Mouse (Mus musculus) lung, postnatal 14 days (tissue): Measurements from ENCODE around the gene Ern2.

Experiments
- DNase-seq: peaks from one replicate; pipeline ENCODE4 v3.0.0; 2021

Gene Ern2

DNA sequence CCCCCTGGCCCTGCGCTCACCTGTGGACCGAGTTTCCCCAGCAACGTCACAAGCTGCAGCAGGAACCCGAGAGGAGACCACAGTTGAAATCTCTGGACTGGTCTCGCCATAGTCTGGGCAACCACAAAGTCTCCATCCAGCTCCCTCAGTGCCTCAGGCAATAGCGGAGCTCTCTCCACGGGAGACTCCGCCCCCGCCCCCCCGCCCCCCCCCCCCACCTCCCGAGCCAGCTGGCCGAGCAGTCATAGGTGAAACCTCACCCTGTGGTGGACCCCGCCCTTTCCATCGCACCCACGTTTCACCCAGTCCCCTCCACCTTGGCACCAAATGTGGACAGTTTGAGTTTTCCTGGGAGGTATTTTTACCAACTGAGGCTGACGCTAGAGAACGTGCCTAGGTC is at the start of gene Ern2:
Gene Ern2 (minus strand): TSS at position 165 of the 400 bp plus-strand sequence.
- DNase-seq = no peak

DNA sequence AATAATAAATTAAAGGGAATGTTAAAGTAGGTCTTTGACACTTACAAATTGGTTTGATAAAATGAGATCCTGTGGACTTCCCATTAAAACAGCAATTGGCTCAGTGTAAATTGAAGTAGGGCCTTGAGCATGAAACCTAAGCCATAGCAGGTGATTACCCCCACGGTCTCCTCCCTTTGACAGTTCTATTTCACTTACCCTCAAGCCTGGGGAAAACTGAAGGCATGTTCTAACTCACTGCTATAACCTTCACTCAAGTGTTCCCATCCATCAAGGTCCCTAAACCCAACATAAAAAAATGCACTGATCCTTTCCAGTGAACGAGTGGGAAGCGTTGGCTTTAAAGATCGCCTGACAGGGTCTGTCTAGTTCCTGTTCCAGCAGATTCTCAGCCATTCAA is 44.9 kb upstream of the Ern2 start:
- no peak for DNase-seq

GRCm38 (mm10) chr7:122229916-122230315 is 43.9 kb upstream of the Ern2 start:
- no peak for DNase-seq

DNA sequence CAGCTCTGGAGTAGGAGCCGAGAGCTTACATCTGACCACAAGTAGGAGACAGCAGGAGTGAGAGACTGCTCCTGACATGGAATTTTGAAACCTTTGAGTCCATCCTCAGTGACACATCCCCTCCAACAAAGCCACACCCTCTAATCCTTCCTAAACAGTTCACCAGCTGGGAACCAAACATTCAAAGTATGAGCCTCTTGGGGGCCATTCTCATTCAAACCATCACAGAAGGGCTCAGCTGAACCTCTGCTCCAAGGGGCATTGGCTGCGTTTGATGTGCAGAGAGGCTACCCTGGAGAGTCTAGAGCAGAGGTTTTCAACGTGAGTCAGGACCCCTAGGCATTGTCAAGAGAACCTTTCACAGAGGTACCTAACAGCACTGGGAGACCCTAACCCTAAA is 43.3 kb upstream of the Ern2 start:
- DNase-seq = no peak

- DNase-seq = no peak
Measured at GRCm38 (mm10) chr7:122226744-122227143, 40.7 kb upstream of the Ern2 start.

- no peak for DNase-seq
Measured at GRCm38 (mm10) chr7:122226020-122226742, 40.2 kb upstream of the Ern2 start.

GRCm38 (mm10) chr7:122219315-122219801 is 33.4 kb upstream of the Ern2 start, which contains the start of gene Chp2:
Chp2 (plus strand) TSS chr7:122219496.
- DNase-seq = peak; percentile 29

DNA sequence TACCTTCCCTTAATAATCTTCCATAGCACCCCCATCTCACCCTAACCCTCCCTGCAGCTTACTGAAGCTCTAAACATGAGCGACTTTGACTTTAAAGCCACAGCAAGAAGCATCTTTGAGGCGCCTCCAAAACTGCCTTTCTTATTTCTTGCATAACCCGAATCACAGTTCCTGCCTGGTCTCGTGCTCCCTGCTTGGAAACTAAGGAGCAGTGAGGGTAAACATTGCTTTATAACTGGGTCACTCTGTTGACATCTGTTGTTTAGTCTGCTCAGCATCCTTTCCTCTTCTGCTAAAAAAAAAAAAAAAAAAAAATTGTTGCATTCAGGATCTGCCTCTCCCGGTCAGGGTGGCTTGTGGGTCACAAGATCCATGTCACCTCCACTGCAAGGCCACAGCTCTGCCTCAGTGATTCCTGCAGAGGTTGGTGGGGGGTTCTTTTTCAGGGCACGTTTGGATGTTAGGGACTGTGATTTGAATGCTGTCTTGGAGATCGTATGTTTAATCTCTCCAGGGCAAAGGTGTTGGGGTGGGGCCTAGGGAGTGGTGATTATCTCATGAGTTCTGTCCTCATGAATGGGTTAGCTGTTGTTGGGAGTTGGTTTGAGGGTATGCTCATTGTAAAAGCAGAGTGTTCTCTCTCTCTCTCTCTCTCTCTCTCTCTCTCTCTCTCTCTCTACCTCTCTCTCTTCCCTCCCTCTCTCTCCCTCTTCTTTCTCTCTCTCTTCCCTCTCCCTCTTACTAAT is 22.4 kb upstream of the Ern2 start:
- DNase-seq = peak; percentile 27

DNA sequence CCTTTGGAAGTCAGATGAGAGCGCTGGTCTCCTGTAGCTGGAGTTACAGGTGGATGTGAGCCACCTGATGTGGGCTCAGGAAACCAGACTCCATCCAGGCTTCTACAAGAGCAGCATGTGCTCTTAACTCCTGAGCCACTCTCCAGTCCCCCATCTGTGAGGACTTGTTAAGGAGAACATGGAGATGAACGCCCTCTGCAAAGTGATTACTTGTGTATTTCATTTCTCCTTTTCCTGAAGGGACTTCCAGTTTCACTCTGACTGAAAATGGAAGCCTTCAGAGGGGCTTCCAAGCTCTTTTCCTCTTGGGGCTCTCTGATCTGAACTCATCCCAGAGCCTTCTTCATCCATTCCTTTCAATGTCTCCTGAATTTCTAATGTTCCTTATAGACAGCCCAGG is 20.1 kb upstream of the Ern2 start:
- DNase-seq = no peak

DNA sequence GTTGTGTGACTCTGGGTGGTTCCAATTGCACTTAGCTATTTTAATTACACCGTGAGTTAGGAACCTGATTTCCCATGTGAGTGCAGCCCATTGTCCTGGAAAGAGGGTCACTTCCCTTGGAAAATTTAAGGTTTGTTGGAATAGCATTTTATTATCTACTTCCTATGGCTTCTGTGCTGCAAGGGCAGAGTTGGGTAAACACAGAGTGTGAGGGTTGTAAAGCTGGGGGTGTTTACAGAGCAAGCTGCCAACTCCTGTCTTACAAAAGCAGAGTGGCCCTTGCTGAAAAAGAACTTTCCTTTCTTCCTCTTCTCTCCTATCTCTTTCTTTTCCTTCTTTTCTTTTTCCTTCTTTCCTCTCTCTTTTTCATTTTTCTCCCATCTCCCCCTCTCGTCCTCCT is 17.9 kb upstream of the Ern2 start:
- DNase-seq = no peak

GRCm38 (mm10) chr7:122199296-122199695 is 13.3 kb upstream of the Ern2 start:
- DNase-seq = peak; percentile 42

DNA sequence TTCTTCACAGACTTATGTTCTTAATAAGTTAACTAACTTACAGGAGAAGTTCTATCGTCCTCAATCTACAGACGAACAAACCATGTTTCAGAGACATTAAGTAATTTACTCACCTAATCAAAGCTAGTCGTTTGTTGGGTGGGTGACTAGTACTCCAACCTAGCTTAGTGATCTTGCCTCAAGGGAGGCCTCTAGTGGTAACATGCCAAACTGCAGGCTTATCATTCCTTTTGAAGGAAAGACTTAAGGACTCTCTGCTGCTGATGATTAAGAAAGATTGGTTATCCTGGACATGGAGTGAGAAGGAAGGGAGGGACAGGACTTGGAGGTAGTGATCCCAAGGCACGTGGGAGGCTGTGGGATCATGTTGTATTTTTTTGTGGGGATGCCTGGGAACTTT is 11.3 kb upstream of the Ern2 start:
- peak; percentile 66 for DNase-seq

- DNase-seq = no peak
Measured at GRCm38 (mm10) chr7:122196771-122197170, 10.8 kb upstream of the Ern2 start.

GRCm38 (mm10) chr7:122193919-122194318 is 7.9 kb upstream of the Ern2 start:
- DNase-seq = no peak

DNA sequence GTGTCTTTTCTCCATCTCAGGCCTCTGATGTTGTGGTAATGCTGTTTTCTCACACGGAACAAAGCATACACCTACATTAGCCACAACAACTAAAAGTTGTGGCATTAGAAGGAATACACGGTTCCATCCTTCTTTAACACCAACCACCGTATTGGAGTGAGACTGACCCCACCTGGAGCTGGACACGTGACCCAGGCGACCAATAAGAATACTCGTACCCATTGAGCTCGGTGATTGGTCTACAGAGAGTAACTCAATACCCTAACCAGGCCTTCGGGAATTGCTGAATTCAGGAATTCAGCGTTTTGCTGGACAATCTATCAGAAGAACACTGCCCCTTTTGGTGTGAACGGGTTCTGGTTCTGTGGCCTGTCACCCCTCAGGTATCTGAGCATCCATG is 5.1 kb upstream of the Ern2 start:
- DNase-seq = no peak

GRCm38 (mm10) chr7:122189484-122189883 is 3.5 kb upstream of the Ern2 start:
- DNase-seq = peak; percentile 50

DNA sequence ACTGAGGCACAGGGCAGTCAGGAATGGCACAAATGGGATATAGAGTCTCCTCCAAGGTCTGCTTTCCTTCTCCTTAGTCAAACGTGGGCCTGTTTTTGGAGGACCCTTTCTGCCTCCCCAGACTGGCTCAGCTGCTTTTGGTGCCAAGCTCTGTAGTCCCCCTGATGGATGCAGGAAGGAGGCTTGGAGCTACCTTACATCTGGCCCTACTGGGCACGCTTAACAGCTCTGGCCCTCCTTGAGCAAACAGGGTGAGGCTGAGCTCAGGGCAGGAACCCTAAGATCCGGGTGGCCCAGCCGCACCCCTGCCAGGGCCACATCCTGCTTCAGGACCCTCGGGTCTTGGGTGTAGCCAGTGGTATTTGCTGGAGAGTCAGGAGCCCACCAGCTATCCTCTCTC is 1.4 kb downstream of the Ern2 start:
- no peak for DNase-seq

GRCm38 (mm10) chr7:122180720-122181119 is 5.3 kb downstream of the Ern2 start:
- no peak for DNase-seq

- DNase-seq = no peak
Measured at GRCm38 (mm10) chr7:122171613-122172012, 14.4 kb downstream of the Ern2 start.

GRCm38 (mm10) chr7:122170705-122171104 is 15.3 kb downstream of the Ern2 start:
- DNase-seq = no peak

- no peak for DNase-seq
Measured at GRCm38 (mm10) chr7:122167203-122167602, 18.8 kb downstream of the Ern2 start.

DNA sequence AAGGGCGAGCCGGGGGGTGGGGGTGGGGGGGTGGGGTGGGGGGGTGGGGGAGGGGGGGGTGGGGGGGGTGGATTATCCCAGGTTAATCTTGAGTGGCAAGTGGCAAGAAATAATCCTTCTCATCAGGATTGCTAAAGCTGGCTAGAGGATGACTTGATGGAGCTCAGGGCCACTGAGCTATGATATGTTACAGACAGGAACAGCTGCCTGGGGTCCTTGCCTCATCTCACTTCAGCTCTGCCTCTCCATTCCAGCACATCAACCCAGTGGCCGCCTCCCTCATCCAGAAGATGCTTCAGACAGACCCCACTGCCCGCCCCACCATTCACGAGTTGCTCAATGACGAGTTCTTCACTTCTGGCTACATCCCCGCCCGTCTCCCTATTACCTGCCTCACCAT is 22.2 kb downstream of the Ern2 start:
- DNase-seq = no peak

DNA sequence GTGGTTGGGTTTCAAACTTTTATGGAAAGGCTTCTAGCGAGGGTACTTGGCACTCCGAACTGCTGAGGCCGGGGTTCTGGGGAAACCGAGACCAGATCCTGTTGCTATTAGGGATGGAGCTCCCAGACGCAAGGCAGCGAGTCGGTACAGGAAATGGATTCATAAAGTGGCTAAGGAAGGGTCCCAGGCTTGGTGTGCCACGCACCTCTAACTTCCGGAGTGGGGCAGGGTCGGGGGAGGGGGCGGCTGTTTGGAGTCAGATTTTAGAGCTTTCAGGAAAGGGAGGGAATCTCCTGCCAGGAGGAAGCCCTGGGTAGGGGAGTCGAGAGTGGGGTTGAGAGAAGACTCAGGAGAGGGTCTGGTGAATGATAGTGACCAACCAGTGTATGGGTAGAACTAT is 26.0 kb downstream of the Ern2 start:
- DNase-seq = no peak
